Mouse (Mus musculus): ENCODE results near the gene Syt16.

Gene Syt16

DNA sequence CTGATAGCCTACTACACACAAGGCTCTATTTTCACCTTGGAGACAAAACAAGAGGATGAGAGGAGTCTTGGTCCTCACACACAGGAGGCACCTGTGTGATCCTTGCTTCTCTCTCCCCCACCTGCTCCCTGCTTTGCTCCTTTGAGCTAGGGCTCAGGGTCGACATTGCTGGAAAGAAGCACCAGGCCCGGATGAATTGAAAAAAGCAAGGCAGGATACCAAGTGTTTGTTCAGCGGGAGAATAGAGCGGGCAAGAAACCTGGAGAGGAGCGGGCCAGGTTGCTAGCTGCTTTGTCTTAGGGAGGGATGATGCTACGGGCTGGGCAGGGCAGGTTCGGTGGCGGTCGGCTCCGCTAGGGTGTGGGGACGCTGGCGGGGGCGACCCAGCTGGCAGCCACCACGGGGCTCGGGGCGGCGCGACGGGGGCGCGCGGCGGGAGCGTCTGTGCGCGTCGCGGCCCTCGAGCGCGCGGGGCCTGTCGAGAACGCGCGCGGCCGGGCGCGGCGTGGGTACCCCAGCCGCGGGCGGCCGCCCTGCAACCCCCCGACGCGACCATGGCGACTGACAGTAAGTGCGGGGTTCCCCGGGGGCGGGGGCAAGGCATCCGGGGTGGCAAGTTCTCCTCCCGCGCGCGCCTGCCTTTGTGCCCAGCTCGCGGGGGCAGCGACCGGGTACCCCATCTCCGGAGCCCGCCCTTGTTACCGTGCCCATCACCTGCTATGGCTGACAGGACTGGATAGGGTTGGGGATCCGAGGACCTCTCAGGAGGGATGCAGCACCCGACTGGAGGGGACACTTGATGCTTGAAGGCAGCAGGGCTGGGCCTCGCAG lies at the start of gene Syt16:
Gene Syt16, plus strand, starts transcription at position 365 of the 831 bp plus-strand sequence.
- DNase-seq: peak; percentile 11

DNA sequence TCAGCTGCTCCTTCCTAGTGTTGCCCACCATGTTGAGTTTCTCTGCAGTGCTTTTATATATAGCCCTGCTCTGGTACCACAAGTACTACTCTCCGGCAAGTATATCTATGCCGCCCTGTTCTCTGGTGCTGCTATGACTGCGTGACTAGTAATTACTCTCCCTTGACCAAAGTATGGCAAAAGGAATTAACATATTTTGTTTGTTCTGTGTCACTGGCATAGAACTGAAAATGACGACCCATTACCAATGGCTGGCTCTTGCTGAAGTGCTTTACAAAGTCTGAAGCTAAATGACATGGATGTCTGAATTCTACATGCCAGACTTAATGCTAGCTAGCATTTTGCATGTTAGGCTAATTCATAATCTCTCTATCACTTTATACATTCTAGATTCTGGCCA lies 49.0 kb upstream of the Syt16 start:
- DNase-seq: no peak

DNA sequence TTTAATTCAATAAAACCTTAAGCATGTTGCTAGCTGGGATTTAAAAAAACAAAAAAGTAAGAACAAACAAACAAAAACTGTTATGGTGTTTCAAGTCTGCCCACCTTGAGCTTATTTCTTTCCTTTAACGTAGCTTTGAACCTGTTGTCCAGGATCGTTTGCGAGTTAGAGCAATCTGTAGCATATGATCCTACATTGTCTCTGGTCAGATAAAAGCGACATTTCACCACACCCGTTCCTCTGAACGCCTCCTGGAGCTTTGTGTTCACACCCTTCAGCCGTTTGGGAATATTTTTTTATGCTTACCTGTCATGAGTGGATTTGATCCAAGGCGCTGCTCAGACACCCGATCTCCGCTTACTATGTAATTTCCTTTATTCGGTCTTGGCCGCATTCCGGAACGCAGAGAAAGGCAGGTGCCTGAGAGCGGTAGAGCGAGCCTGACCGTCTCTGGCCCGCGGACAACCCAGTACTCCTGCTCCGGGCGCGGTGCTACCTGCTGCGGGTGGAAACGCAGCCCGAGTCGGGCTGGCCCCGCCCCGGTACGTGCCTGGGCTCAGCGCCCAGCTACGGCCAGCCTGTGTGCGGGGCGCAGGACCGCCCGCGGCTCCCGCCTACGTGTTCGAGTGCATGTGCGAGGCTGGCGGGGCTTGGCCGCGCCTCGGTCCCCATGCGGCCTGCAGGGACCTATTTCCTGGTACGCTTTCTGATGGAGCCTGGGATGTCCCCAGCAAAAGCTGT lies 48.0 kb upstream of the Syt16 start:
- DNase-seq: no peak

- DNase-seq: peak; percentile 69
Observed at GRCm38 (mm10) chr12:73952879-73953278, 44.6 kb upstream of the Syt16 start.

- peak; percentile 46 for DNase-seq
Observed at GRCm38 (mm10) chr12:73953420-73954186, 43.9 kb upstream of the Syt16 start.

- no peak for DNase-seq
Observed at GRCm38 (mm10) chr12:73954785-73955184, 42.7 kb upstream of the Syt16 start.

DNA sequence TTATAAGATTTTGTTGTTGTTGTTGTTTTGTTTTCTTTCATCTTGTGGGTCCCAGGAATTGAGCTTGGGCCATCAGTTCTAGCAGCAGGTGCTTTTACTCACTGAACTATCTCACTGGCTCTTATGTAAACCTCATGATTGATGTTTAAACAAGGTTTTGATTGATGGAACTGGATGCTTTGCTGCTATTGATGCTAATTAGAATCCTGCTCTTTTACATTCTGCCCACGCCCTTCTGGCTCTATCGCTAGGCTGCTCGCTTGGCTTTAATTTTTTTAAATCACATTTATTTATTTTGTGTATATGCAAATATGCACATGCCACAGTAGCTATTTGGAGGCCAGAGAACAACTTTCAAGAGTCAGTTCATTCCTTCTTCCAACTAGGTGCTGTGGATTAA lies 39.8 kb upstream of the Syt16 start:
- no peak for DNase-seq

DNA sequence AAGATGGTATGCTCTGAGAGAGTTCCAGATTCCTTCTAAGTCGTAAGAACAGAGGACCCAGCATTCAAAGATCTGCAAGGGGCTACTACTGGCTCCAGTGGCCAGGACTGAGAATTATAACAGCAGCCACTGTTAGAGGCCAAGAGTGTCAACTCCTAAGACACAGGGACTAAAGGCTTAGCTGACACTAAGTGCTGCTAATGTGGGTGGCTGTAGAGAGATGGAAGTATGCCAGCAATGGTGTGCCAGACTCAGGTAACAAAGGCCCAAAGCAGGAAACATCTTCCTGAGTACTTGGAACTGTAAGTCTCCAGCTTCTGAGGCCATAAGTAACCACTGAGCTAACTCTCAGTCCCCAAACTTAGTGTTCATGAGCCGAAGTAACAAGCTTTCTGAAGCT lies 38.6 kb upstream of the Syt16 start:
- DNase-seq: no peak

DNA sequence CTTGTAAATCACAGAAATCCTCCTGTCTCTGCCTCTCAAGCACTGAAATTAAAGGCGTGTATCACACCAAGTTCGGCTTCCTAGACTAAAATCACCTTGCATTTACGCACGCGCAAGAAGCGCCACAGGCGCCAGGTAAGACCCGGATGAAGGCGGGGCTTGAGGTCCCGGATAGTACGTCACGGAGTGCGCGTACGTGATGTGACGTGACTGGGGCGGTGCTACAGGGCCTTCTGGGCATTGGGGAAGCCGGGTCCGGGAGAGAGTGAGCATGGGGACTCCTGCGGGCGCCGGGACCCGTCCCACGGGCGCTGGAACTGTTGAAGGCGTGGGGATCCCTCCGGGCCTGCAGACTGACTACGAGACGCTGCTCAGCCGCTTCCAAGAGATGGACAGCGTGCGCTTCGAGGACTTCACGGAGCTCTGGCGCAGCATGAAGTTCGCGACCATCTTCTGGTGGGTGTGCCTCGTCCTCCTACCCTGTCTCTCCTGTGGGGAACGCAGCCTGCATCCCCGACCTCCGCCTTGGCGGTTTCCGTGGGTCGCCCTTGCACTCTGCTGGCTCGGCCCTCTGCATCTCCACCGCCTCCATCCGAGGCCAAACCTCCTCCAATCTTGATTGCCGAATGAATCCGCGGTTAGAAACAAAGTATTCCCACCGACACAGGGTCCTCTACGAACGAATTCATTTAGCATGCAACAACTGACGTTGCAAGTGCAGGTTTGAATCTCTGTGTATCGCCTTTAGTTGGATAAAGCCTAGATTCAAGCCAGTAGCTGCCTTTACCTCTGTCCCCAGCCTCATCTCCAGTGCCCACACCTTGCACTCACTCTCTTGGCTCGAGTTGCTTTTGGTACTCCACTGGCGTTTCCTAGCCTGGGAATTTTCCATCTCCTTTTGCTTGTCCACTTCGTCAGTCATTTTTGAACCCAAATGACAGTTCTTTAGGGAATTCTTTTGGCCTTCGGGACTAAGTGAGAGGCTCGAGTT lies 32.9 kb upstream of the Syt16 start, which contains the start of gene Snapc1:
Gene Snapc1, plus strand, starts transcription at position 191 of the 991 bp plus-strand sequence.
- DNase-seq: peak; percentile 98

GRCm38 (mm10) chr12:73969142-73969541 lies 28.3 kb upstream of the Syt16 start:
- no peak for DNase-seq

- no peak for DNase-seq
Observed at GRCm38 (mm10) chr12:73974584-73974983, 22.9 kb upstream of the Syt16 start.

DNA sequence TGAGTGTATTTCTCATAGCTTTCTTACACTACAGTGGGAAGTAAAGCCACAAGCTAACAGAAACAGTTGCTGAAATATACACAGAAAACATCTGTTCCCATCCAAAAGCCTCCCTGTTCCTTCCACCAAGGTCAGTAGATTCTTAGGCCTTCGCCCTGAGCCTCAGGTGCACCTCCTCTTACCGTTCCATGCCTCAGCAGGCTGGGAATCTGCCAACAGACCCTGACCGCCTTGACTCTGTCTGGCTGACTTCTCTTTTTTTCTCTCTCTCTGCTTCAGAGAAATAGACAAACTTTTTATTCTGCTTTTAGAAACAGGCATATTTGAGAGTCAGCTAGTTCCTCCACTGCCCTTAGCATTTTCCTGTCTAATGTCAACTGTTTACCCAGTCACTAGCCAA lies 19.3 kb upstream of the Syt16 start:
- DNase-seq: no peak

DNA sequence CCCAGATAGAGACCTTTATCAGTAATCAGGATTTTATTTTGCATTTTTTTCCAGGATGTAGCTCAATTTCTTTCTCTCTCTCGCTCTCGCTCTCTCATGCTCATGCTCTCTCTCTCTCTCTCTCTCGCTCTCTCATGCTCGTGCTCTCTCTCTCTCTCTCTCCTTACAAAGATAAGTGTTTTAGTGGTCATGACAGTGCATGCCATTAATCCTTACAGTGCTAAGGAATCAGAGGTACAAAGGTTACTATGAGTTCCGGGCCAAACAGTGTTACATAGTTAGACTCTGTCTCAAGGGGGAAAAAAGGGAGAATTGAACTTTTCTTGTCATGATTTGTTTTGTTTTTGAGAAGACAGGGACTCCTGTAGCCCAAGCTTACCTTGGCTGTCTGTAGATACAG lies 17.8 kb upstream of the Syt16 start:
- no peak for DNase-seq

DNA sequence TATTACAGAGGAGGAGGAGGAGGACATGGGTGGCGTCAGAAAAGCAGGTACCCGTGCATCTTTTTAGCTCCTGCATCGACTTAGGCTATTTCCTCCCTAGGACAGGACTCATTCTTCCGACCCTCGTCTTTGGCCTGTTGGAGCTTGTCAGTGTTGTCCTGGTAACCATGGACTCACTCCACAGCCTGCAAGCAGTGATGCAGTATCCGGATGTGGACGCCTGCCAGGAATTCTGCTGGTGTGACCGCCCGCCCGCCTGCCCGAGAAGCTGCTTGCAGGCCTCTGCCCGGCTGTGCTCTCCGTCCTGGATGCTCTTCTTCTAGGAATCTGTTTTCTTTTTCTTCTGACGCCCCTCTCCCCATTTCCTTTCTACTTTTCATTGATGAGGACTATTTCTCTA lies 14.9 kb upstream of the Syt16 start:
- DNase-seq: no peak

DNA sequence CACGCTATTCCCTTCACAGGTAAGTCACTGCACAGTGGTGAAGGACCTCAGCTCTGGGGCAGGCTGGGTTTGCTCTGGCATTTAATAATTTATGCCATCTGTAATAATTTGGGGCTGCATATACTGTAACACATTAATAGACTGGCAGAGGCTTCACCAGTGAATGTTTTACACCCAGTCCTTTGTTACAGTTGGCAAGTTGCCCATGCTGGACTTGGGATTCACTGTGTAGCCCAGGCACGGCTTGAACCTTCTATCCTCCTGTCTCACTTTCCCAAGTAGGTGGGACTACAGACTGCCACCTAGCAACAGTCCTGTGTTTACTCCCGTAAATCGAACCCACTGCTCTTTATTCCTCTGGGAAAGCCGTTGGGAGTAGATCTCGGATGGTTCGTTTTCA lies 11.2 kb upstream of the Syt16 start:
- DNase-seq: no peak

DNA sequence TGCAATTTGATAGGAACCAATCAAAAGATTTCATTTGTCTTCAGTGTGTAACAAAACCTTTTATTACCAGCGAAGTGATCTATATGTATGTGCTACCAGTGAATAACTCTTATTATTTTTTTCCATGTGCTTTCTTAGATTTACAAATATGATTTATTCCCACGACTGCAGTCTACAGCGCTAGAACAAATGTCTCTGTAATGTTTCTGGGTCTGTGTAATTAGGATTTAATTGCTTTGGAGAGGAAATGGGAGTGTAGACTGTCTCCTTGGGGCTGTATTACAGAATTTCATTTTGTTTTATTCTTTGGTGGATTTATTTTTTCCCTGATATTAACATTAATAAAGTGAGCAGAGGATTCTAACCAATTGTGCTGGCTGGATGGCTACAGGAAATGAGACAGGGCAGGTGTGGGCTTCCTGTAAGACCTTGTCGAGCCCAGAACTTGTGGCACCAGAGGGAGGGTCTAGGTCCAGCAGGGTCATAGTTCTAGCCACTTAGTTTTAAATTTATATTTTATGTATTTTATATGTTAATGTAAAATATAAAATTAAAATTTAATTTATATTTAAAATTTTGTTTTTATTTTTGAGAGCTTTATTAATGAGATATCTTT lies 9.0 kb upstream of the Syt16 start:
- no peak for DNase-seq

DNA sequence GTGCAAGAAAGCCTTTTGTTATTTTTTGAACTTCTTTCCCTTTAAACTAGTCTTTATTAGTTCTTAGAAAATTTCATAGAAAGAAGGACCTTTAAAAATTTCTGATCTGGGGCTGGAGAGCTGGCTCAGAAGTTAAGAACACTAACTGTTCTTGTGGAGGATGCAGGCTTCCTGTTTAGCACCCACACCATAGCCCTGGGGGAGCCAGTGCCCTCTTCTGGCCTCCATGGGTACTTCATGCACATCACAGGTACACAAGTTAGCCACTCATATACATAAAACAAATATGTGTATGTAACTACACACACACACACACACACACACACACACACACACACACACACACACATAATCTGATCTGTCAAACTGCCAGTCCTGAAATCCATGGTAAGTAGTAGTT lies 7.9 kb upstream of the Syt16 start:
- peak; percentile 80 for DNase-seq

- DNase-seq: no peak
Observed at GRCm38 (mm10) chr12:73996906-73997296, 560 bp upstream of the Syt16 start.

- DNase-seq: no peak
Observed at GRCm38 (mm10) chr12:73998128-73998456, 631 bp downstream of the Syt16 start.

DNA sequence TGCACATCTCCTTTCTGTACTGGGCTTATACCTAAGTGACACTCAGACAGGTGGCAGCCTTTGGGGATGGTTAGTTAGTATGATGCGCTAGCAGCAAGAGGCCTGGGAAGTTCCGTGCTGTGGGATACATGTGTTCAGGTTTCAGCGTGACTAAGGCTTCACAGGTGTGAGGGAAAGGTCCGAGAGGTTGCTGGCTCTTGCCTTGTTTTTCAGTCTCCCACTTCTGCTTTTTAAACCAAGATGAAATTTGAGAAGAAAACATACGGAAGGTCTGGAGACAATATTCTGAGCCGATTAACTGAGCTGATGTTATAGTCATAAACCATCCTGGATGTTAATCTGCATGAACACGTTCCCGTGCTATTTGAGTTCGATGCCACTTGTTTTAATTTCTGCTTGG lies 5.0 kb downstream of the Syt16 start:
- no peak for DNase-seq

GRCm38 (mm10) chr12:74009448-74009911 lies 12.0 kb downstream of the Syt16 start:
- peak; percentile 22 for DNase-seq

GRCm38 (mm10) chr12:74013739-74014138 lies 16.3 kb downstream of the Syt16 start:
- peak; percentile 49 for DNase-seq

Measured in thymus, postnatal 25 days (tissue).